Mouse (Mus musculus): ENCODE results near the gene Gabrr3.

DNA sequence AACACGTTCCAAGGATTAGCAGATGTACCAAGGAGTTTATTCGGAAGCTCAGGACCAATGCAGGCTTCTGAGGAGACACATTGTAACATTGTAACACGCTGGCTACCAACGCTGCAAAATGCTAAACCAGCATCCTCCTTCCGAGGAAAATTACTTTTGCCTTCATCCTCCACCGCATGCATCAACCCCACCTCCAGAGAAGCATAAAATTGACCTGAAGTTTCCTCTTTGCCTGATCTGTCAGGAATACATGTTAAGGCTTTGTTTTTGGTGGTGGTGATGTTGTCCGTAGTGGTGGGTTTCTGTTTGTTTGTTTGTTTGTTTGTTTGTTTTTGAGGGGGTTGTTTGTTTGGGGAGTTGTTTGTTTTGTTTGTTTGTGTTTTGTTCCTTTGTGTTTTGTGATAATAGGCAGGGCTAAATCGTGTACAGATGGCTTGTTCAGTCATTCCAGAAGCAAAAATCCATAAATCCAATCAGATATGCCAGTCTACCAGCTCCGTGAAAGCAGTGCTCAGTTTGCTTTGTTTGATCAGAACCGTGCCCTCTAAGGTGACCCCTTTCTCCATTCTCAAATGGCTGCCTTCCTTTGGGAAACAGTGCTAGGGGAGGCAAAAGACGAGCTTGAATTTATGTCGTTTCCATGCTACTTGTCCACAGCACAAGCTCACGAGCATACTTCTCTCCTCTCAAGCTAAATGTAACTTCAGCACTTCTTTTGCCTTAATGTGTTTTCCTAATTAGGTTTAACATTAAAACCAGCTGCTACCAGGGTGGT, 14.6 kb downstream of the Gabrr3 start:
- TF ChIP-seq EP300 (IDR thresholded peaks at IDR 0.05) (no peak), CTCF (IDR thresholded peaks at IDR 0.05) (no peak)

Measured in lung, postnatal 0 days (tissue).